Mouse (Mus musculus) NIH3T3 (cell line): ENCODE results near the gene Ercc6l.
"Not testable (repeated sequence)": the region's sequence is repeated elsewhere in the genome, so short reads cannot be mapped to it uniquely, and the experiment has no call there.

ENCODE experiments used
- DNase-seq: peaks from one replicate; pipeline ENCODE4 v3.0.0-alpha.2; 2012; ENCODE audit warnings: low read depth

Gene Ercc6l

GRCm38 (mm10) chrX:102109349-102109748 is 47.5 kb downstream of the Ercc6l start:
- not testable (repeated sequence) for DNase-seq

DNA sequence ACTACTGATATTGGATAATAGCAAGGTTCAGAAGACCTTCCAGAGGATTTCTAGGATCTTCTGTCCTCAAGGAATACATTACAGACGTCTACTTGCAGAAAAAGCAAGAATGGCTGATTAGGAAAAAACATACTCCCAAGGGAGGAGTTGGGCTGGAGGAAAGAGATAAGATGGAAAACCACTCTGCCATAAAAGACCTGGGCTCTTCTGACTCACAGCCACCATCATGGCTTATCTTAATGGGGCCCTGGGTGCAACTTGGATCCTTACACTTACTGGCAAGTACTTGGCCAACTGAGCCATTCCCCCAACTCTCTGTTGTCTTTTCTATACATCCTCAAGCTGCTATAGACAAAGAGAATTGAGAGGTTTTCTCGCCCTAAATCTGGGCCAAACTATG is 53.1 kb downstream of the Ercc6l start:
- not testable (repeated sequence) for DNase-seq

DNA sequence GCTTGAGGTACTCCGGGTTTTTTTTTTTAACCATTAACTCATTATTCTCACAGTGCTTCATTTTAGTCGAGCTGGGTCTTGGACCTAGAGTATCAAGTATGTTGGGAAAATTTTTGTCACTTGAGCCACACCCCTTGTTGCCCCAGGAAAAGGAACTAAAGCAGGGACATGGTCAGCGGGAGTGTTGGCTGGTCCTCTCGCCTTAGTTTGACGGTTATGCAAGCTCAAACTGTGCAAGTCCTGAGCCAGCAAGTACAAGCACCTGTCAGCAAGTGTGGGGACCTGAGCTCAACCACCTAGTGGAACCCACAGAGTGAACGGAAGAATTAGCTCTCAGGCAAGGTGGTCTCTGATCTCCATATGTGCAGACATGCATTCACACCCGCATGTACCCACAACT is 55.0 kb downstream of the Ercc6l start:
- DNase-seq: no peak

GRCm38 (mm10) chrX:102094381-102094904 is 62.4 kb downstream of the Ercc6l start:
- DNase-seq: no peak
